Mouse (Mus musculus) MEL (cell line): ENCODE measurements around the gene Ap4b1. TPM values are rescaled to one million over a fixed set of nuclear protein-coding genes. Genes with fewer than 3 reads are reported as not detected.

Source experiments
- DNase-seq: peaks from one replicate; pipeline ENCODE4 v3.0.0; 2011; ENCODE audit warnings: low read depth, low spot score
- H3K27ac ChIP-seq: 2 replicates; pipeline ENCODE4 v1.5.1; 2012; ENCODE audit warnings: low read depth, mild to moderate bottlenecking, control low read depth, low read length, moderate library complexity; ENCODE audit not compliant: control insufficient read depth
- H3K27me3 ChIP-seq, 2 experiments: fragments of 150-350 bp in 1 of 2; sonication (generic) in 1 of 2; 2 replicates each; pipeline ENCODE4 v1.6.1; 2012; ENCODE audit warnings: low read length in 2 of 2, mild to moderate bottlenecking in 2 of 2, improper control_type of control experiment in 1 of 2, moderate library complexity in 1 of 2; ENCODE audit not compliant: insufficient read depth in 2 of 2, control insufficient read depth in 1 of 2
- H3K36me3 ChIP-seq, 2 experiments: 2 replicates each; pipeline ENCODE4 v1.6.1; 2012 to 2014; ENCODE audit warnings: low read length in 2 of 2, improper control_type of control experiment in 1 of 2, inconsistent platforms in 1 of 2, mild to moderate bottlenecking in 1 of 2; ENCODE audit not compliant: insufficient read depth in 2 of 2, control insufficient read depth in 1 of 2
- H3K4me1 ChIP-seq, 2 experiments: fragments of 150-350 bp in 1 of 2; sonication (generic) in 1 of 2; 2 replicates each; pipeline ENCODE4 v1.6.1; 2012; ENCODE audit warnings: low read length in 2 of 2, improper control_type of control experiment in 1 of 2, mild to moderate bottlenecking in 1 of 2; ENCODE audit not compliant: insufficient read depth in 2 of 2, control insufficient read depth in 1 of 2
- H3K4me3 ChIP-seq, 2 experiments: fragments of 150-350 bp in 1 of 2; sonication (generic) in 1 of 2; 2 replicates each; pipeline ENCODE4 v1.5.1; 2012; ENCODE audit warnings: low read depth in 2 of 2, low read length in 2 of 2, mild to moderate bottlenecking in 2 of 2, moderate library complexity in 2 of 2, control low read depth in 1 of 2, improper control_type of control experiment in 1 of 2; ENCODE audit not compliant: control insufficient read depth in 1 of 2, insufficient read depth in 1 of 2
- H3K79me2 ChIP-seq: 2 replicates; pipeline ENCODE4 v1.6.1; 2012; ENCODE audit warnings: mild to moderate bottlenecking, low read length, moderate library complexity; ENCODE audit not compliant: control insufficient read depth, poor library complexity, insufficient read depth
- H3K9ac ChIP-seq: 2 replicates; pipeline ENCODE4 v1.6.1; 2012; ENCODE audit warnings: low read depth, mild to moderate bottlenecking, control low read depth, low read length, moderate library complexity; ENCODE audit not compliant: control insufficient read depth, poor library complexity, severe bottlenecking
- H3K9me3 ChIP-seq: fragments of 150-350 bp; sonication (generic); replicated peaks from 2 replicates; pipeline ENCODE4 v1.6.1; 2012; ENCODE audit warnings: mild to moderate bottlenecking, low read length, improper control_type of control experiment, moderate library complexity; ENCODE audit not compliant: insufficient read depth
- BHLHE40 ChIP-seq: IDR thresholded peaks from 2 replicates; pipeline ENCODE4 v1.6.1; 2012; ENCODE audit warnings: low read depth, mild to moderate bottlenecking, inconsistent platforms, low read length, improper control_type of control experiment, borderline replicate concordance
- CHD1 ChIP-seq: IDR thresholded peaks from 2 replicates; pipeline ENCODE4 v1.6.1; 2012; ENCODE audit warnings: low read depth, mild to moderate bottlenecking, inconsistent platforms, low read length, improper control_type of control experiment
- CHD2 ChIP-seq: IDR thresholded peaks from 2 replicates; pipeline ENCODE4 v1.6.1; 2011; ENCODE audit warnings: low read length, improper control_type of control experiment
- E2F4 ChIP-seq: IDR thresholded peaks from 2 replicates; pipeline ENCODE4 v1.6.1; 2011; ENCODE audit warnings: low read depth, low read length, improper control_type of control experiment, borderline replicate concordance
- GABPA ChIP-seq: IDR thresholded peaks from 2 replicates; pipeline ENCODE4 v1.6.1; 2012; ENCODE audit warnings: low read depth, mild to moderate bottlenecking, inconsistent platforms, low read length, improper control_type of control experiment, moderate library complexity
- GATA1 ChIP-seq: IDR thresholded peaks from 2 replicates; pipeline ENCODE4 v1.6.1; 2011; ENCODE audit warnings: low read depth, low read length, improper control_type of control experiment
- HCFC1 ChIP-seq: IDR thresholded peaks from 2 replicates; pipeline ENCODE4 v1.6.1; 2012; ENCODE audit warnings: low read depth, mild to moderate bottlenecking, inconsistent platforms, low read length, improper control_type of control experiment, moderate library complexity
- JUND ChIP-seq: IDR thresholded peaks from 2 replicates; pipeline ENCODE4 v1.6.1; 2011; ENCODE audit warnings: low read depth, mild to moderate bottlenecking, improper control_type of control experiment, low read length
- MAFK ChIP-seq: IDR thresholded peaks from 2 replicates; pipeline ENCODE4 v1.6.1; 2011; ENCODE audit warnings: low read depth, mild to moderate bottlenecking, low read length, improper control_type of control experiment, borderline replicate concordance
- MAZ ChIP-seq: IDR thresholded peaks from 2 replicates; pipeline ENCODE4 v1.6.1; 2012; ENCODE audit warnings: low read depth, mild to moderate bottlenecking, inconsistent platforms, low read length, improper control_type of control experiment
- MEF2A ChIP-seq: IDR thresholded peaks from 2 replicates; pipeline ENCODE4 v1.6.1; 2014; ENCODE audit warnings: low read depth, mild to moderate bottlenecking, inconsistent platforms, low read length, improper control_type of control experiment; ENCODE audit not compliant: poor library complexity, insufficient replicate concordance, severe bottlenecking; ENCODE audit errors: extremely low read depth
- MYC ChIP-seq: IDR thresholded peaks from 2 replicates; pipeline ENCODE4 v1.6.1; 2011; ENCODE audit warnings: low read depth, mild to moderate bottlenecking, low read length, improper control_type of control experiment, moderate library complexity
- NRF1 ChIP-seq: IDR thresholded peaks from 2 replicates; pipeline ENCODE4 v1.6.1; 2014; ENCODE audit warnings: low read depth, mild to moderate bottlenecking, inconsistent platforms, low read length, improper control_type of control experiment, moderate library complexity; ENCODE audit not compliant: poor library complexity, insufficient read depth, severe bottlenecking
- POLR2AphosphoS2 ChIP-seq: IDR thresholded peaks from 2 replicates; pipeline ENCODE4 v1.6.1; 2011; ENCODE audit warnings: low read length, improper control_type of control experiment
- RAD21 ChIP-seq: IDR thresholded peaks from 2 replicates; pipeline ENCODE4 v1.6.1; 2011; ENCODE audit warnings: mild to moderate bottlenecking, low read depth, low read length, improper control_type of control experiment
- RCOR1 ChIP-seq: IDR thresholded peaks from 2 replicates; pipeline ENCODE4 v1.6.1; 2012; ENCODE audit warnings: low read depth, mild to moderate bottlenecking, inconsistent platforms, low read length, improper control_type of control experiment
- SIN3A ChIP-seq: IDR thresholded peaks from 2 replicates; pipeline ENCODE4 v1.6.1; 2012; ENCODE audit warnings: low read length, improper control_type of control experiment, inconsistent platforms
- TAL1 ChIP-seq: IDR thresholded peaks from 2 replicates; pipeline ENCODE4 v1.6.1; 2012; ENCODE audit warnings: mild to moderate bottlenecking, inconsistent platforms, low read length, moderate library complexity, mixed read lengths
- TCF12 ChIP-seq: IDR thresholded peaks from 2 replicates; pipeline ENCODE4 v1.6.1; 2014; ENCODE audit warnings: low read depth, mild to moderate bottlenecking, inconsistent platforms, low read length, improper control_type of control experiment, moderate library complexity
- ZKSCAN1 ChIP-seq: IDR thresholded peaks from 2 replicates; pipeline ENCODE4 v1.6.1; 2012; ENCODE audit warnings: low read depth, mild to moderate bottlenecking, inconsistent platforms, low read length, improper control_type of control experiment, moderate library complexity
- ZMIZ1 ChIP-seq: IDR thresholded peaks from 2 replicates; pipeline ENCODE4 v1.6.1; 2012; ENCODE audit warnings: low read depth, mild to moderate bottlenecking, inconsistent platforms, low read length, improper control_type of control experiment, moderate library complexity
- ZNF384 ChIP-seq: IDR thresholded peaks from 2 replicates; pipeline ENCODE4 v1.6.1; 2012; ENCODE audit warnings: low read depth, mild to moderate bottlenecking, inconsistent platforms, low read length, improper control_type of control experiment
- polyA plus RNA-seq, 2 experiments: library from polyadenylated mRNA; stranded (reverse) in 1 of 2; unstranded in 1 of 2; fragments of >175 nt in 1 of 2; fragments of >200 nt in 1 of 2; gene quantifications; 2 replicates each; pipeline versions ENCODE4 v1.2.1 to v1.2.4; 2012; ENCODE audit warnings: low replicate concordance in 2 of 2, low read depth in 1 of 2; ENCODE audit not compliant: insufficient read length in 2 of 2, insufficient read depth in 1 of 2, missing spikeins in 1 of 2
- total RNA-seq: library from RNA; depleted of rRNA; stranded (reverse); fragments of 300-350 nt; gene quantifications from 2 replicates; pipeline ENCODE4 v1.2.3, GENCODE M21; 2012

Gene Ap4b1
- total and polyA plus RNA-seq, 3 experiments = 15.1 to 20.2 TPM; not detected in 1

DNA sequence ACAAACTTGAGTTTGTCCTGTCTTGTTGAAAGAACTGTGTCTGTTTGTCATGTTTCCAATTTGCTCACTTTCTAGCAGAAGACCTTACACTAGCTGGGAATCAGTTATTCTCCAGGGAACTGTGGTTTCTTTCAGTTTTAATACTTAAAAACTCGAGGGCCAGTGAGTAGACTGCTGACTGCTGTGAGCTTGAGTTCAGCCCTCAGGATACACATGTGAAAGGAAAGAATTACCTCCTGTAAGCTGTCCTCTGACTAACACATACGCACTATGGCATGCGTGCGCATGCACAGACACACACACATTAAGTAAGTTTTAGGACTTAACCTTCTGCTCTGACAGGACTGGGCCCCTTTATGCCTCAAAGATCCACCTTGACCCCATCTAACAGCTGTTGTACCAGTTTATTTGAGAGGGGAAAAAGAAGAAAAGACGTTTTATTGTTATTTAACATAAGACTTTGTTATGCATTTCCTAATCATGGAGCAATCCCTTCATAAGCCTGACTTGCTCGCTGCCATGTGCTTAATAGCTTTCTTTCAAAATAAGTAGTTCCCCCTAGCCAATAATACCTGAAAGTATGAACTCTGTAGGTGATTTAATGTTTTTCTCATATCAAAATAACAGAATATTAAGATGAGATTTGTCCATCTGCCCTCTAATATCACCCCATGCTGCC, 26.1 kb downstream of the Ap4b1 start:
- DNase-seq = no peak
- H3K9ac ChIP-seq = no peak overlapping the region
- no peak overlapping the region for H3K27ac ChIP-seq
- H3K4me1 ChIP-seq = peaks cover 6 to 10% of the 10 kb centered on the region in 2 experiments
- no peak overlapping the region for H3K4me3 ChIP-seq
- H3K27me3 ChIP-seq = no peaks in the 10 kb centered on the region
- no peaks in the 10 kb centered on the region for H3K79me2 ChIP-seq
- no peaks in the 10 kb centered on the region for H3K9me3 ChIP-seq
- peaks cover 0 to 15% of the 10 kb centered on the region in 2 experiments; a peak in 2 of 4 replicates for H3K36me3 ChIP-seq
- TF ChIP-seq SIN3A = no peak
- TF ChIP-seq ZMIZ1 = no peak
- no peak for TF ChIP-seq CHD2
- no peak for TF ChIP-seq JUND
- TF ChIP-seq HCFC1 = no peak
- no peak for TF ChIP-seq TAL1
- TF ChIP-seq MYC = no peak

- Histone ChIP-seq H3K27ac (no peak overlapping the region), H3K4me3 (no peak overlapping the region), H3K36me3 (peaks cover 0 to 15% of the 10 kb centered on the region in 2 experiments; a peak in 2 of 4 replicates), H3K9ac (no peak overlapping the region), H3K9me3 (no peaks in the 10 kb centered on the region), H3K27me3 (no peaks in the 10 kb centered on the region), H3K4me1 (peaks cover 6 to 10% of the 10 kb centered on the region in 2 experiments), H3K79me2 (no peaks in the 10 kb centered on the region)
- no peak for TF ChIP-seq TCF12
- no peak for TF ChIP-seq MAFK
- no peak for TF ChIP-seq E2F4
- no peak for TF ChIP-seq GATA1
- TF ChIP-seq MAZ = no peak
- TF ChIP-seq BHLHE40 = no peak
- no peak for TF ChIP-seq JUND
- no peak for TF ChIP-seq MEF2A
- TF ChIP-seq GABPA = no peak
- TF ChIP-seq ZNF384 = no peak
- TF ChIP-seq RAD21 = no peak
- TF ChIP-seq NRF1 = no peak
- TF ChIP-seq CHD1 = no peak
- no peak for TF ChIP-seq ZKSCAN1
- TF ChIP-seq CHD2 = no peak
- no peak for TF ChIP-seq POLR2AphosphoS2
- no peak for TF ChIP-seq RCOR1
- no peak for DNase-seq
These were observed 26.6 kb downstream of the Ap4b1 start for GRCm38 (mm10) chr3:103835951-103836310.
